Mouse (Mus musculus) E14TG2a.4 (cell line): ENCODE measurements around the gene Akr7a5.

Experiments used
- CTCF ChIP-seq: conservative IDR thresholded peaks from 2 replicates; pipeline ENCODE4 v1.5.1; 2014; ENCODE audit warnings: low read length
- POU5F1 ChIP-seq: IDR thresholded peaks from 2 replicates; pipeline ENCODE4 v1.6.1; 2014; ENCODE audit warnings: low read length, borderline replicate concordance

- TF ChIP-seq CTCF (peak; percentile 50), POU5F1 (no peak)
These were observed 20.1 kb downstream of the Akr7a5 start for GRCm38 (mm10) chr4:139330605-139331004.
